Mouse (Mus musculus) frontal cortex, postnatal 14 days (tissue): ENCODE measurements around the gene Arl15.
A peak's percentile ranks its signal among the peaks of the same experiment; 100 is the strongest.

Experiments
- DNase-seq, 2 experiments: peaks; one replicate each; pipeline ENCODE4 v3.0.0; 2022; ENCODE audit warnings: low spot score in 2 of 2

Gene Arl15

GRCm38 (mm10) chr13:113800246-113800645, 5.9 kb downstream of the Arl15 start:
- no peak for DNase-seq

GRCm38 (mm10) chr13:113802571-113802970, 8.3 kb downstream of the Arl15 start:
- no peak for DNase-seq

GRCm38 (mm10) chr13:113811141-113811540, 16.8 kb downstream of the Arl15 start:
- DNase-seq = no peak

GRCm38 (mm10) chr13:113811910-113812592, 17.7 kb downstream of the Arl15 start:
- DNase-seq = no peak

GRCm38 (mm10) chr13:113812593-113812975, 18.3 kb downstream of the Arl15 start:
- DNase-seq = no peak

GRCm38 (mm10) chr13:113814121-113814520, 19.8 kb downstream of the Arl15 start:
- no peak for DNase-seq

- DNase-seq = no peak
These were observed 21.6 kb downstream of the Arl15 start for GRCm38 (mm10) chr13:113815697-113816420.

- DNase-seq = no peak
These were observed 22.1 kb downstream of the Arl15 start for GRCm38 (mm10) chr13:113816421-113816810.

- DNase-seq = no peak
These were observed 24.7 kb downstream of the Arl15 start for GRCm38 (mm10) chr13:113819006-113819405.

GRCm38 (mm10) chr13:113820176-113820575, 25.9 kb downstream of the Arl15 start:
- no peak for DNase-seq

- DNase-seq = peak; percentile 31 to 41
These were observed 27.6 kb downstream of the Arl15 start for GRCm38 (mm10) chr13:113821891-113822290.

- no peak for DNase-seq
These were observed 29.7 kb downstream of the Arl15 start for GRCm38 (mm10) chr13:113824027-113824426.

GRCm38 (mm10) chr13:113828633-113829032, 34.3 kb downstream of the Arl15 start:
- no peak for DNase-seq

GRCm38 (mm10) chr13:113829079-113829478, 34.8 kb downstream of the Arl15 start:
- no peak for DNase-seq

- no peak for DNase-seq
These were observed 36.5 kb downstream of the Arl15 start for GRCm38 (mm10) chr13:113830805-113831204.

- DNase-seq = no peak
These were observed 38.6 kb downstream of the Arl15 start for GRCm38 (mm10) chr13:113832947-113833346.

GRCm38 (mm10) chr13:113835921-113836320, 41.6 kb downstream of the Arl15 start:
- DNase-seq = no peak

GRCm38 (mm10) chr13:113838601-113839576, 44.6 kb downstream of the Arl15 start:
- DNase-seq = no peak

GRCm38 (mm10) chr13:113840421-113840820, 46.1 kb downstream of the Arl15 start:
- DNase-seq = no peak

- no peak for DNase-seq
These were observed 48.4 kb downstream of the Arl15 start for GRCm38 (mm10) chr13:113842411-113843309.

- DNase-seq = no peak
These were observed 49.0 kb downstream of the Arl15 start for GRCm38 (mm10) chr13:113843310-113843649.
